Mouse (Mus musculus): ENCODE measurements around the gene Dnajc16.

- TF ChIP-seq CTCF (IDR thresholded peaks at IDR 0.05) (no peak), EP300 (IDR thresholded peaks at IDR 0.05) (no peak)
Measured at GRCm38 (mm10) chr4:141781201-141781985, 9.3 kb downstream of the Dnajc16 start.
